Mouse (Mus musculus): ENCODE measurements at regions not wholly inside any gene's neighbourhood (a gene's known extent, or its start where the extent isn't known, plus 50 kb on each side); places are given as distances from the start of the nearest gene placed in this dataset.
"Not testable (repeated sequence)": the region's sequence is repeated elsewhere in the genome, so short reads cannot be mapped to it uniquely, and the experiment has no call there.

DNA sequence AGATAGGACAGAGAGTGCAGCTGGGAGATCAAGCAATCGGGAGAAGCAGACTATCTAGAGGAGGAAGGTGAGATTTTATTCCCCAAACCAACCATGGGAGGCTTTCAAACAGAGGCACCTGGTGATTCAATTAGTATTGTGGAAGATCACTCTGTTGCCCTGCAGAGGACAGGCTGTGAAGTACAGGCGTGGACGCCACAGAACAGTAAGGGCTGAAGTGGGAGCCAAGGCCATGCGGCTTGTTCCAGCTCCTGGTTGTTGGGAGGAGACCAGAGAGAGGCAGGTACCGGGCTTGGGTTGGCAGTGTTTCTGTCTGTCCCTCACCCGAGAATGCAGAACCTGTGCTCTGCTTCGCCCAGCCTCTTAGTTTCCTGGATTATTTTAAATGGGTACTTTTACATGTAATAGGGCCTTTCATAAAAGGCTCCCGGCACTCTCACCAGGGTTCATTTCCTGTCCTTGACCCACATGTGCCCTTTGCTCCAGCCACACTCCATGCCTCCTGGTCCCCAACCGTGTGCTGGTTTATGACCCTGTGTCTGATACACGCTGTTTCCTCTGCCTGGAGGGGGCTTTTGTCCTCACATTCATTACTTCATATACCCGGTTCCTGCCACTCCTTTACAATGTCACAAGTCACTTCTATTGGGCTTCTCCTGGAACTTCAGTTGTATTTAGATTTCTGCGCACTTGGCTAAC is 58.3 kb downstream of the Vcpkmt start:
- DNase-seq (ENCODE audit: low spot score), result peak; percentile 35

DNA sequence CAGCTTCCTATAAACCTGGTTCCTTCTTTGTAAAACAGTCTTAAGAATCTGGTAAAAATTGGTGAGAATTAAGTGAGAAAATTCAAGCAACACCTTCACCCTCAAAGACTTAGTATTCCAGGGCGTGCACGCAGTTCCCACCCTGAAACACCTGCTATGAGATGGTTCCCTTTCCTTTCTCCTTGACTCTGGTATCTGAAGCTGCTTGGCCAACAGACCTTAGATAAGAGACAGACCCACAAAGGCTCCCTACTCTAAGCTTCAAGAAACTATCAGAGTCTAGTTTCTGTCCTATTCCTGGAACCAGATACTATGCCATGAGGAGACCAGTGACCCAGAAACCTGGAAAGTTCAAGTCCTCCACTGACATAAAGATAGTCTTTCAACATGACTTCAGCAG is 63.0 kb downstream of the Vcpkmt start:
- no peak for DNase-seq (ENCODE audit: low spot score)

DNA sequence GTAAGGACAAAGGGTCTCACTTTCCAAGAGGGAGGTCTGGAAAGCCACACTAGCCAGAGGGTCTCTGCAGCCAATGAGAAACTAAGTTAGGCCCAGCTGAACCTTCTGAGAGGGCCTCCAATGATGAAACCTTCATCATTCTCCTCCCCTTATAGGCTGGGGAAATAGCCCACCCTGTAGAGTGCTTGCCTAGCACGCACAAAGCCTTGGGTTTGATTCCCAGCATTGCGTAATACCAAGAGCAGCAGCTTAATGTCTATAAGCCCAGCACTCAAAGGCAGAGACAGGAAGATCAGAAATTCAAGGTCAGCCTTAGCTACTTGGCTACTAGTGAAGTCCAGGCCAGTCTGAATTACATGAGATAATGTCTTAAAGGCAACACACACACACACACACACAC is 63.8 kb downstream of the Vcpkmt start:
- DNase-seq (ENCODE audit: low spot score), result no peak

DNA sequence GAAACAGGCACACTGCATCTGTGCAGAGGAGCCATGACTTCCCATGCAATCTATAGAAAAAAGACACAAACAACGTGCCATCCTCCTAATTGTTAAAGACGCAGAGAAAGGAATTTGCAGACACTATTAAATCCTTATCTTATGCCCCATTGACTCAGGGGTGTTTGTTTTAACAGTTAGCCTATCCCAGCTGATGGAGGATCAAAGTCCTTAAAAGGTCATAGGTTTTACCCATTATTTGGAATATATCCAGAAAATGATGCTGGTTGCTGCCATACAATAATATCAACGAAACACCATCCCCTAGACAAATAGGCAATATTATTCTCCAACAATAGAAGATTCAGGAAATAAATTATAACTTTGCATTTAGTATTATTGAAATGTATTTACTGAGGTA is 65.2 kb downstream of the Vcpkmt start:
- no peak for DNase-seq (ENCODE audit: low spot score)

DNA sequence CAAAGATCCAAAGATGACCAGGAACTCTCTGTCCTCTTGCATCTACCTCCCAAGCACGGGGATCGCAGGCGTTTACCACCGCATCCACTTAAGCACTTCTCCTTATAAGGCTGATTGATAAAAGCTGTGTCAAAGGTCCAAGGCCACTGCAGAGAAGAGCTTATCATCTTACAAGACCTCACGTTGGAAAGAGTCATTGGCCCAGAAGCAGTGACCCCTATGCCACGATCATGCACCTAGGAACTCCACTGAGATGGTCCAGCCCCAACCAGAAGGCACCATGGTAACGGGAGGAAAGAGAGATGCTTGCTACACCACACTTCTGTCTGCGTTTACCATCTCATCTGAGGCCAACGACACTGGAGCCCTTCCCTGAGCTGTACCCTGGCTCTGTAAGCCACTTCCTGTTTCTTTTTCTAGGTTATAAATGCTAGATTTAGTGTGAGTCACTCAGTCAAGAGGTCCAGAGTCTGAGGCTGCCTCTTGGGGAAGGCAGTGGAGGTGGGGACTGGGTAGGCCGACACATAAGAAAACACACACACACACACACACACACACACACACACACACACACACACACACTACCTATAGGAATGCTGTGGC is 66.4 kb downstream of the Vcpkmt start:
- no peak for DNase-seq (ENCODE audit: low spot score)

DNA sequence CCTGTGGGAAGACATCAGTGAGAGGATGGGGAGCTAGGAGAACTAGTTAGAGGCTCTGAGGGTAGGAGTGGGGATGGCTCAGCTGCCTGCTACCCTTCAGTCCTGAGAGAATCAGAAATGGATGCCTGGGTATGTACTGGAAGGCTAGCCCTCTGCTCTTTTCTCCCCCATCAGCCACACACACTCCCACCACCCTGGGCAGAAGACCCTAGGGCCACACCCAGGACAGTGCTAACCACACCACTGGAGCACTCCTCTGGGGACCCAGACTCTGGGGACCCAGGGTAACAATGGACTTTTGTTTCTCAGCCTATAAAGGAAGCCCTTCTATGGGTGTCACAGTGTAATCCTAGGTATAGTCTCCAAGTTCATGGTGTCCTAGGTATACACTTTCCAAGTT is 67.0 kb downstream of the Vcpkmt start:
- DNase-seq (ENCODE audit: low spot score), result no peak

DNA sequence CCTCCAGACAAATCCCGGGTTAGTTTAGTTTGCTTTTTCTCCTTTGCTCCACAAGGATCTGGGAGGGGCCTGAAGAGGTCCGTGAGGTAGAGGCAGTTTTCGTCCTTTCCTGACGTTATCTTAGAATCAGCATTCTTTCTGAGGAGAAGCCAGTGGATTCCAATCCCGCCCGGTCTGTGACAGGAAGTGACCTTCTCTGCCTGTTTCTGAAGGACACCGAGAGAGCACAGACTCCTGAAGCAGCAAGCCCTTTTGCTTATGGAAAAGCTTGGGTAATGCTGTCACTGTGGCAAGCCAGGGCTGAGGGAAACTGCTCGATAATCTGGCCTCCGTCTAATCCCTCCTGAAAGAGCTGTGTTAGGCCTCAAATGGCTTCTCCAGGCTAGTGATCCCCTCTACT is 67.7 kb downstream of the Vcpkmt start:
- DNase-seq (ENCODE audit: low spot score), result no peak

DNA sequence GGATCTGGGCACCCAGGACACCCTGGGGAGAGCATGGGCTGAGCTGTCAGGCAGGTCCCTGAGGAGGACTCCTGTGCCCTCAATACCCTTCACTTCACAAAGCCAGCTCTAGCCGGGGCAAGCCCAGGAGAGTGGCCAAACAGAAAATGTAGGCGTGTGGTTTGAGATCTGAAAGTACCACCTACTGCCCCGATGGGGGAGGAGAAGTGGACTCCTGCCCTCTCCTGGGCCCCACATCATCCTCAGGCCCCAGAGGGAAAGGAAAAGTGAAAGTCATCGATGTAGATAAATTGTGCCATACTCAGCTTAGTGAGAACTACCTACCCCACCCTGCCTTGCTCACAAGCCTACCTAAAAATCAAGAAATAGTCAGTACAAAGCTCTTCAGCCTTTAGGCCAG is 69.7 kb downstream of the Vcpkmt start:
- DNase-seq (ENCODE audit: low spot score), result no peak

DNA sequence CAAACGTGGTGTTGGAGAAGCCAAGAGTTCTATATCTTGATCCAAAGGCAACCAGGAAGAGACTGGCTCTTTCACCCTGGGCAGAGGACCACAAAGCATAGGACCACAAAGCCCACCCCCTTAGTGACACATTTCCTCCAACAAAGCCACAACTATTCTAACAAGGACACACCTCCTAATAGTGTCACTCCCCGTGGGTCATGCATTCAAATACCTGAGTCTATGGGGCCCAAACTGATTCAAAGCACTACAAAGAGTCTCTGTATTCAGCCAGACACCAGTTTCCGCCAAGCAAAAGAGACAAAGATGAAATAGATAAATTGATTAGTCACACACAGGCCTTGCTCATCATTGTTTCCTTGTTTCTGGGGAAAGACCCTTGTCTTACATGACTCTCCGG is 72.1 kb downstream of the Vcpkmt start:
- peak; percentile 37 for DNase-seq (ENCODE audit: low spot score)

DNA sequence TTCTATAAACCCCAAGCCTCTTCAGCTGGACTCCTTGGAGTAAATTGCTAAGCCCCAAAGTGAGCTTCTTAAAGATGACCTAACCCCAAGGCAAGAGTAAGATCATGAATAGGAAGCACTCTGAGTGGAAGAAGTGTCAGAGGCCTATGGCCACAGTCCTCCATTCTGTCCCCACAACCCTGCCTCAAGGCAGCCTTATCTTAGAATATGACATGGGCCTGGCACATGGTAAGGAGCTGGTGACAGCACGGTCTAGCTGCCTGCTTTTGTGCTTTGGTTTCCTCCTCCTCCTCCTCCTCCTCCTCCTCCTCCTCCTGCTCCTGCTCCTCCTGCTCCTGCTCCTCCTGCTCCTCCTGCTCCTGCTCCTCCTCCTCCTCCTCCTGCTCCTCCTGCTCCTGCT is 73.6 kb downstream of the Vcpkmt start:
- DNase-seq (ENCODE audit: low spot score), result not testable (repeated sequence)

DNA sequence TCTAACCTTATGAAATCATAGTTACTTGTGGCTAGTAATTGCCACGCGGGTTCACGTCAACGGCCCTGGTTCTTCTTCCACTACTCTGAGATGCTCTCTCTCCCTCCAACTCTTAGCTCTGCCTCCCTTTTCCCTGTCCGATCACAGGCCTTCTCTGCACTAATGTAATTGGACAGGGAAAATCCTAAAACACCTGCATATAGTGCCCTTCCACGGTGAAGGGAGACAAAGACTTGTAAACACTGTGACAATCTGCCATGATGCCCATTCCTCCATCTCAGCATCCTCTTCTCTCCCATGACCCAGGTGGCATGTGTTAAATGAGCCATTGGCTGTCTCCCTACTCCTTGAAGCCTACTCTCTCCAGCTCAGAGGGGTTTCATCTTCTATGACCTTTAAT is 74.9 kb downstream of the Vcpkmt start:
- no peak for DNase-seq (ENCODE audit: low spot score)

DNA sequence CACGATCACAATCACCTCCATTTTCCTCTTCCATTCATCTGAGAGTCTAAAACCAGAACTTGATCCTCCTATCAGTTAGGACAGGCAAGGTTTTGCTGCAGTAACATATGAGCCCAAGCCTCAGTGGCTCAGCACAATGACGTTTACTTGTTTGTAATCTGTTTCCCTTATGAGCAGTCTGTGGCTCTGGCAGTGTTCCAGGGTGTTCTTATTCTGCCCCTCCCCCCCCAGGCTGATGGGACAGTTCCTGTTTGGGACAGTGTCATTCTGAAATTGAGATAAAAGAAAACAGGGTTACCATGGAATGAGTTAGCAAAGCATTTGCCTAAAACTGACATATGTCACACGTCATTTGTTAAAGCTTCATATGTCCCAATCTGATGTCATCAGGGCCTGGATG is 75.5 kb downstream of the Vcpkmt start:
- no peak for DNase-seq (ENCODE audit: low spot score)

DNA sequence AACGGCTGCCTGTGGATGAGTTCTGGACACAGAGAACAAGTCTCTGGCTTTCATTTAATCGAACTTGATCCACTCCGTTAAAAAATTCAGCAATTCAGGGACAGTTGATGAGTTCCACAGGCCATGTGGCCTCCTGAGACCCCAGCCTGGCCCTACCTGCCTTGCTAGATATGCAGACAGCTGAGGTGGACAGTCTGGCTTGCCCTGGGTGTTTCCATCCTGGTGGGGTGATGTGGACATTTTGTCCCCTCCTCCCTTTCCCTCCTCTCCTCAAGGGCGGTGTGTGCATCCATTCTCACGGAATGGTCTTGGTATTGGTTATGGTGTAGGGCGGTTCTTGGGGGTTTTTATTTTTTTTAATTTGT is 80.1 kb downstream of the Vcpkmt start:
- no peak for DNase-seq (ENCODE audit: low spot score)

DNA sequence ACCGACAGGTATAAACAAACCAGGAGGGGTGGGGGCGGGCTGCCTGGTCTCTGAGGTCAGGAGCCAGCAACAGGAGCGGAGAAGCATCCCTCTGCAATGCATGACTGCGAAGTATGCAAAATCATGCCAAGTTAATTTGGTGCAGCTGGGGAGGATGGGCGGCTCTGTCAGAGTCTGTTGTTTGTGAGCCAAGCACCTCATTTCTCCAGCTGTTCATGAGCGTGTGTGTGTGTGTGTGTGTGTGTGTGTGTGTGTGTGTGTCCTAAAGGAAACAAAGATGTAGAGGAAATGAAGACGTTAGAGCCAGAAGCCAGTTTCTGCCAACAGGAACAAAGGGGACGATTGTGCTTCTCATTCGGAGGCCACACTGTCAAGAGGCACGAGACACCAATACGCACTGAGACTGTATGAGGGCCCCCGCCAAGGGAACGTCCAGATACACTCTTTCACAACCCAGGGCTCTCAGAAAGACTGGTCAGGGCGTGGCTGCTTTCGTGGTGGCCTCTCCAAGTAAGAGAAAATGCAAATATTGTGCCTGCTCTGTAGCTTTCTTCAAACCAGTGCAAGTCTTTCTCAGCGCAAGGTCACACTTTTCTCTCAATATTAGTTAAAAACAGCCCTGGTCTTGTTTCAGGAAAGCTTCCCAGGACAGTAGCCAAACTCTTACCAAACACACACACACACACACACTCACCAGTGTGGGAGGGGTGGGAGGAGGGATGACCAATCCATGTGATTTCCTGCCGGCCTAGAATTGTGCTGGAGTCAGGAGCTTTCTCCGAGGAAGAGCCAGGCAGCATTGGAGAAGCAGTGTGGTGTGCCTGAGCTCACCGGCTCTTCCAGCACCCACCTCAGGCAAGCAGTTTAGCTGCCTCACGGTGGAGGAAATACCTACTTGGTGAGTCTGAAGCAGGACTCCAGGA is 80.8 kb downstream of the Vcpkmt start:
- DNase-seq (ENCODE audit: low spot score), result peak; percentile 78

DNA sequence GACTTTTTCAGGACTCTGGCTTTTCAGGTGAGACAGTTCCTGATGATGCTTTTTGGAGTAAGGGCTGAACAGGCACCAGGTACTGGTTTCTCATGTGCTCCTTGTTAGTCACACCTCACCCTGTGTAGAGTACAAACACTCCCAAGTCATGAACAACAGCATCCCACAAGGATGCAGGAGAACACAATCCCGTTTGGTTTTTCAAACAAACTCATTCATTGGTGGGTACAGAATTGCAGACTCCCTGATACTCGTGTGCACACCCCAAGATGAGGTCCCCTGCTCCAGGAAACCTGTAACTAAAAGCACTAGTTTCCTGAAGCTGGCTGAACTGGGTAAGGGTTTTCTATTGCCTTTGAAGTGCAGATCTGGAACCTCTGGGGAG is 81.5 kb downstream of the Vcpkmt start:
- no peak for DNase-seq (ENCODE audit: low spot score)

DNA sequence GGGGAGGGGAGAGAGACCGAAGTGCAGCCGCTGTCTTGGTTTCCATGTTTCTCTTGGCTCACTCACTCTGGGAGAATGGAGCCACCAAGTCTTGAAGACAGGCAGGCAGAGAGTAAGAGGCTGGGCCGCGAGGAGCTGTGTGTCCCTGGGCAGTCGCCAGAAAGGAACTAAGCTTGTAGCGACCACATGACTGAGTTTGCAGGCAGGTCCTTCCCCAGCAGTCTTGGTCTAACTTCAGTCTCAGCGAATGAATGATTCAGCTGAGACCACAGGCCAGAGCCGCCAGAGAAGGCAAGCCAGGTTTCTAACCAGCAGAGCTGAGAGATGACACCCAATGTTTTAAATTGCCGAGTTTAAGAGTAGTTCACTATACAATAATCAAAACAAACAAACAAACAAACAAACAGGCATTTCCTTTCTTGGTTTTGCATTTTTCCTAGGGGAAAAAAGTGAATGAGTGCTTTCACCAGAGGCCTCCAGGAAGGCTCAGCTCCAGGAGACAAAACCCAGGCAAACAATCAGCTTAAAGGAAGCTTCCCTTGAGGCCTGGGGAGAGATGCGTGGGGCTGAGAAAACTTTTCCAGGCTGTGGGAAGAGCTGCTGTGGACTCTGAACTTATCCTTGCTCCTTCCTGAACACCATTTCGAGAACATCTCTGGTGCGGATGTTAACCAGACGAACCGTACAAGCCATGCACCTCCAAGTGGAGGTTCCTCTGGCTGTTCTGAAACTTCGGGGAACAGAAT is 82.1 kb downstream of the Vcpkmt start:
- DNase-seq (ENCODE audit: low spot score), result no peak

DNA sequence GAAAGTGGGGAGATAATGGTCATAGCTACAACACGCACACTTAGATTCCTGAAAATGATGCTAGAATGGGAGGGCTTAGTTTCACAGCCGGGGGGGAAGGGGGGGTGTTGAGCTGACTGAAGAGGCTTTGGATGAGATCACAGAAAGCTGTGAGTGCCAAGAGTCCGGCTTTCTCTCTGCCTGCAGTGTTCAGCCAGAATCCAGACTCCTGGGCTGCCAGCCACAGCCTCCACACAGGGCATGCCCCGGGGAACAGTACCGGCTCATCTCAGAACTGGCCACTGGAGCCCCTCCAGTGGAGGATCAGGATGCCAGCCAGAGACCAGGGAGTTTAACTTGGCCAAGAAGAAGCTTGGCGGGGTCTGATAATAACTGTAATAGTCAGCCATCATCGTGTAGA is 85.7 kb downstream of the Vcpkmt start:
- DNase-seq (ENCODE audit: low spot score), result no peak

DNA sequence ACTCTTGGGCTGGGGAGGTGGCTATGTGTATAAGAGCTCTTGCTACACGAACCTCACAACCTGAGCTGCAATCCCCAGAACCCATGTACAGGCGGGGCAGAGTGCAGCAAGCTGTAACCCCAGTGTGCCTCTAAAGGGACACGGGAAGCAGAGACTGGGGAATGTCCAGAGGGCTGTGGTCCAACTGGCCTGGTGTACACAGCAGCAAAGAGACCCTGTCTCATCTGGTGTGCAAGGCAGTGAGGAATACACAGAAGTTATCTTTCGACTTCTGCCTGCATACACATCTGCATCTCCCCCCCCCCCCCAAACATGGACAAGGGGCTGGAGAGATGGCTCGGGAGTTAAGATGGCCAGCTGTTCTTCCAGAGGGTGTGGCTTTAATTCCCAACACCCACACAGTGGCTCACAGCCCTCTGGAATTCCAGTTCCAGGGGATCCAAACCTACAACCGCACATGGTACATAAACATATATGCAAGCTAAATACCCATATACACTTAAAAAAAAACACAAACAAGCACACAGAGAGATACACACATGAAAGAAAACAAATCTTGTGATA is 86.4 kb downstream of the Vcpkmt start:
- DNase-seq (ENCODE audit: low spot score), result no peak

DNA sequence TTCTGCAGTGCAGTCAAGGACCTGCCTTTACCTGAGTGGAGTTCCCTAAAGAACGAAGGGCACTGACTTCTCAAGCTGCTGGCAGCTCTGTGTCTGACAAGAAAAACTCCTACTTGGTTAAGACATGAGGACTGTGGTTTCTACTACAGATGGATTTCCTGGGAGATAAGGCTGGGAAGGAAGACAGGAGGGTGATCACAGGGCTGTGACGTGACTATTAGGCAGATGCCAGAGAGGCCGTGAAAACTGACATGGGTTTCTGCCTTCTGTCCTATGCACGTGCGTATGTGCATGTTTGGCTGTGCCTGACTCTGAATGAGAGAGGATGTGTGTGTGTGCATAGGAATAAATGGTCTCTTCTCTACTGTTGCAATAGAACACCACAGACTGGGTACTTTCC is 87.1 kb downstream of the Vcpkmt start:
- no peak for DNase-seq (ENCODE audit: low spot score)

DNA sequence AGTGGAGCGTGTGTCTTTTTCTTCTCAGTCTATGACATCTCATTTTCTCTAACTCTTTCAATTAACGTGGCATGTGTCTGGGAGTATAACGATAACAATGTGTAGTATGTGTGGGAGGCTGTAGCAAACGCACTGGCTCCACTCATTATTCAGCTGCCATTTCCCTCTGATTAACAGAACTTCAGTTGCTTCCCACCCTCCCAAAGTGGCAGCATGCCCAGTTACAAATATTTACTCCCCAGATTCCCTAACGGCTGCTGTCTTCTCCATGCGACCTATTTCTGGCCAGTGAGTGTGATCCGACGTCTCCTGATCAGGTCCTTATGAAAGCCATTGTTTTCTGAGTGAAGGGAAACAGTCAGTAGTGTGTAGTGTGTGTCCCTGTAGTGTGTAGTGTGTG is 88.2 kb downstream of the Vcpkmt start:
- DNase-seq (ENCODE audit: low spot score), result no peak

DNA sequence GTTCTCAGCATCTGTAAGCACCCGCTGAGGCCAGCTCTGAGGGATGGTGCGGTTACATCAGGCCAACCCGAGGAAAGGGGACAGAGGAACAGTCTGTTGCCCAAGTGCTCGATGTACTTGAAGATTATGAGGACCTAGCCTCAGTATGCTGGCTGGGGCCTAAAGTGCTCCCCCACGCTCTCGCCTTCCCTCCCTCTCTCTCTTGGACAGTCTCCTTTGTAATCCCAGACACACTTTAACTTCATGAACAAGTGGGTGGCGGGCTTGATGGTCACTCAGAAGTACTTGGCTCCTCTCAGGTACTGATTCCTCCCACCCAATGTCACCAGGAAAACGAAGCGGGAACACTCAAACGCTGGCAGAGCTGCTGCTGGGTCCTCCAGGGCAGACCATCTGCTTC is 93.1 kb downstream of the Vcpkmt start:
- DNase-seq (ENCODE audit: low spot score), result no peak

DNA sequence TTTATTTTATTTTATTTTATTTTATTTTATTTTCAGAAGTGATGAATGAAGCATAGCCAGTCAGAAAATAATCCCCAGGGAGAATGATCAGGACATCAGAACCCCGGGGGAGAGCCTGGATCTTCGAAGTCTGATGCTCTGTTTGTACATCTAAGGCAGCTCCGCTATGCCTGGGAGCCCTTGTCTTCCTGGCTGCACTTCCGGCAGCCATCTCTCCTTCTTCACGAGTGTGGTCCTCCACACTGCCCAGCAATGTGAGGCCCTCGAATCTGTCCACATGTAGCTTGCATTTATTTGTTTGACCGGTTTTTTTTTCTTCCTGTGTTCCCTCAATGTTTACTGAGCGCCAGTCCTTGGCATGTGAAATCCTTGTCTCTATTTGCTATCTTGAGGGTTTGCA is 95.9 kb downstream of the Vcpkmt start:
- no peak for DNase-seq (ENCODE audit: low spot score)

Data from embryo, embryonic 10.5 days (tissue).